ENCODE assay signal across 10 mouse cellular contexts in genomic region chr3:128186278-128186677, GRCm38 (mm10).
DNase-seq lines count a peak whose midpoint lies in the region; ATAC-seq lines count a peak whose summit lies in the region.
"Had no signal": no experiment of that assay in that cellular context is flagged by ENCODE, and none has a peak within 500 bp of the region (broad histone marks: within the 10 kb centered on the region; RNA-seq: fewer than 3 reads in every experiment).

No protein-coding gene starts in this region.

- no peak overlapping the region for H3K9ac ChIP-seq in kidney, embryonic 15.5 days
- H3K9ac ChIP-seq: embryonic facial prominence, embryonic 15.5 days had no signal

- 13% methylated on average over 4 of the region's 4 CpGs for WGBS in kidney, embryonic 15.5 days

- no peak overlapping the region for H3K4me3 ChIP-seq in kidney, embryonic 15.5 days (replicated peaks)
- H3K4me3 ChIP-seq: embryonic facial prominence, embryonic 15.5 days had no signal

- no peaks in the 10 kb centered on the region for H3K27me3 ChIP-seq in kidney, embryonic 15.5 days
- H3K27me3 ChIP-seq: embryonic facial prominence, embryonic 15.5 days had no signal

- H3K36me3 ChIP-seq in kidney, embryonic 15.5 days, result no peaks in the 10 kb centered on the region
- H3K36me3 ChIP-seq: embryonic facial prominence, embryonic 15.5 days; G1E had no signal

- no peaks in the 10 kb centered on the region for H3K9me3 ChIP-seq in kidney, embryonic 15.5 days (replicated peaks)
- H3K9me3 ChIP-seq: embryonic facial prominence, embryonic 15.5 days; G1E had no signal

- H3K4me1 ChIP-seq in kidney, embryonic 15.5 days, result 0 out of 2 replicates have a peak, but pooled peaks cover 6% of the 10 kb centered on the region
- H3K4me1 ChIP-seq: embryonic facial prominence, embryonic 15.5 days had no signal

- DNase-seq in frontal cortex, postnatal 10 days (ENCODE audit: low spot score in 2 of 2), result no peak
- peak; percentile 6 for DNase-seq in right cerebral cortex, adult 18-20 months
- no peak for DNase-seq in right cerebral cortex, adult 2 months (ENCODE audit: low spot score in 2 of 2)
- DNase-seq in thymus, postnatal 4 days, result no peak
- DNase-seq in urinary bladder, postnatal 25 days (ENCODE audit: low spot score), result no peak

- no peak overlapping the region for H3K27ac ChIP-seq in kidney, embryonic 15.5 days
- H3K27ac ChIP-seq: embryonic facial prominence, embryonic 15.5 days had no signal

- ATAC-seq in frontal cortex, adult (ENCODE audit: low TSS enrichment), result peak; percentile 67
- 0 out of 2 replicates have a peak, but pooled peaks have one; percentile 59 for ATAC-seq in kidney, embryonic 15.5 days (replicated peaks; ENCODE audit: low FRiP score)
- ATAC-seq in erythroblast, adult 5-6 weeks (replicated peaks; ENCODE audit: low FRiP score, poor library complexity, severe bottlenecking), result no peak

- no peak overlapping the region for H3K4me2 ChIP-seq in kidney, embryonic 15.5 days
- H3K4me2 ChIP-seq: embryonic facial prominence, embryonic 15.5 days had no signal
